Mouse (Mus musculus) right cerebral cortex, postnatal 10 days (tissue): ENCODE data around the gene Gm17662.
A peak's percentile ranks its signal among the peaks of the same experiment; 100 is the strongest.

Source experiments
- DNase-seq, 2 experiments: peaks; one replicate each; pipeline ENCODE4 v3.0.0; 2021; ENCODE audit warnings: low spot score in 2 of 2

Gm17662 gene

GRCm38 (mm10) chr4:104888499-104889262 lies 31.6 kb downstream of the Gm17662 start:
- DNase-seq = no peak

- no peak for DNase-seq
Measured at GRCm38 (mm10) chr4:104891708-104892107, 34.6 kb downstream of the Gm17662 start.

GRCm38 (mm10) chr4:104893588-104893987 lies 36.5 kb downstream of the Gm17662 start:
- DNase-seq = peak; percentile 37 to 48

DNA sequence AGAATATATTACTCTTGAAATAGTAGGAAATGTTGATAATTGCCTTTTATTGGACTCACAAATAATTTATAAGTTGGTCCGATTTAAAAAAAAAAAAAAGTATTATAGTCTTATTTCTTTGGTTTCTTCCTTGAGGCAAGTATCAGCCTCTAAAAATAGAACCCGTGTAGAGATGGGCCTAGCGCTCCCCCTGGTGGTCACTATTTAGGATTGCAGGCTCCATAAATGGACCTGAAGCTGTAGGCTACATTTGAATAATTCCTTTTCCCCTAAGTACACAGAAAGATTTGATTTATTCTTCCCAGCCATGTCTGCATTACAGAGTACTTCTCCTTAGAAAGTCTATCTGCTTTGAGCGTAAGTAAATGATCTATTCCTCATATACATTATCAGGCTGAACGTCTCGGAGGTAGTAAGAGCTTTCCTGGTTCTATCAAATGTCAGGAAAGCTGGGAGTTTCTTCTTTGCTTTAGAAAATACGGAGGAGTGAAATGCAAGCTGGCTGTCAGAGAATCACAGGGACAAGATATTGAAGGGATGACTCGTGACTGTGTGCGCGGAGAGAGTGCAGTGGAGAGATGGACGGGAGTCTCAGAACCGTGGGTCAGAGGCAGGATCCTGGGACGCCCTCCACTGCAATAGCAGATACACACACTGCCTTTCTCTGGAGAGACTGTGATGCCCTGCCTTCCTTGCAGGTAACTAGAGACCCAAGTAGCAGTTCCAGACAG lies 37.0 kb downstream of the Gm17662 start:
- DNase-seq = peak; percentile 75 to 78

DNA sequence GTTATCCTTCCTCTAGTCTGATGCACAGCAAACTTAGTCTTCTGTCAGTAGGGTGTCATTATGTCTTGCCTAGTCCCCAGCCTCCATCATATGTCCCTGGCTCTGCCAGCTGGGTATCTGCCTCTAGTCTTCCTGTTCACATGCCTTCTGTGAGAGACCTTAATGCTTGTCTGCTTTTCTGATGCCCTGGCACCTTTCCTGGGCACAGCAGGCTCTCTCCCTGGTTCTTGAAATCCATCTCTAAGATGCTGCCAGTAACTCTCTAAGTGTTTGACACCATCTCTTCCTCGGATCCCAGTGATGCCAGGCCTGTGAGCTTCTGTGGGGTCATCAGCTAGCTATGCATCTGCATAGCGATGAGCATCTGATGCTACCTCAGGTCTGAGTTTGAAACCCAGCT lies 45.7 kb downstream of the Gm17662 start:
- DNase-seq = no peak

GRCm38 (mm10) chr4:104905049-104905448 lies 47.9 kb downstream of the Gm17662 start:
- no peak for DNase-seq
